Mouse (Mus musculus) adrenal gland, postnatal 10 days (tissue): ENCODE measurements around the gene Igfals. TPM values are rescaled to one million over a fixed set of nuclear protein-coding genes. Genes with fewer than 3 reads are reported as not detected.

ENCODE experiments used
- DNase-seq: peaks from one replicate; pipeline ENCODE4 v3.0.0; 2021; ENCODE audit warnings: mixed read lengths
- total RNA-seq, 2 experiments: library from RNA; stranded (reverse); gene quantifications; 2 replicates each; pipeline ENCODE4 v1.2.3; 2021

Gene Igfals
- total RNA-seq, 2 experiments from 2014 or later = 9.1 to 17.1 TPM

DNA sequence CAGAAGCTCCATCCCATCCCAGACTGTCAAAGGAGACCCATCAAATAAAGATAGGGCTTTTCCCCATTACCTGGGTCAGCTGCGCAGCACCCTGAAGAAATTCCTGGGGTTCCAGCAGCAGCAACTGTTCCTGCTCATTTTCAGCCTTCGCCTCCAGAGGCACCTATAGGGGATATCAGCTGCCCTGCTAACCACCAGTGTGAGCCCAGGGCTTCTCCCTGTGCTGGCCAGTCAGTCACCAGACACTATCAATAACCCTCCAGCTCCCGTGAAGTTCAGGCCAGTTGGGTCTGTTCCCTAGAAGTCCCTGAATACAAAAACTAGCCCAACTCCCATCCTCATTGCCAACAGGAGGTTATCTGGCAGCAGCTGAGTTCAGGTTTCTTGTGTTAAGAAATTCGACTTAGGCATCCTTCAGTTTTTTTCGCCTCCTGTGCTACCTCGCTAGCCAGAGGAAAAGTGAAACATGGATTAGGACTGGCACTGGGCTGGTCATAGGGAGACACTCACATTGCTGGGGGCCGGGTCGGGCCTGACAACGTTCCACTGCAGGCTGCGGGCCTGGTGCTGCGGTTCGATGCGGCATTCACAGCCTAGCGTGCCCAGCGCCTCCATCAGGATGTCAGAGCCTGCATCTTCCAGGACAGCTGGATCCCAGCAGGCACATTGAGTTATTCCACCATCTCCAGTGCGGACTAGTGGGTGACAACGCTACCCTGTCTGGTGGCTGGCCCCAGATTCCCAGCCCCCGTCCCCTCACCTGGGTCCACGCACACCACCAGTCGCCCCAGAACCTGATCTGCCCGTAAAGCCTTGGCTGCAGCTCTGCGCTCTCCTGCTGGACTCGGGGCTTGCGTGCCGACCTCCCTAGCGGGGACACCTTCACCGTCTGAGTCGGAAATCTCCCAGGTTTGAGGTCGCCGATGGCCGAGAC is 28.5 kb downstream of the Igfals start:
- no peak for DNase-seq

DNA sequence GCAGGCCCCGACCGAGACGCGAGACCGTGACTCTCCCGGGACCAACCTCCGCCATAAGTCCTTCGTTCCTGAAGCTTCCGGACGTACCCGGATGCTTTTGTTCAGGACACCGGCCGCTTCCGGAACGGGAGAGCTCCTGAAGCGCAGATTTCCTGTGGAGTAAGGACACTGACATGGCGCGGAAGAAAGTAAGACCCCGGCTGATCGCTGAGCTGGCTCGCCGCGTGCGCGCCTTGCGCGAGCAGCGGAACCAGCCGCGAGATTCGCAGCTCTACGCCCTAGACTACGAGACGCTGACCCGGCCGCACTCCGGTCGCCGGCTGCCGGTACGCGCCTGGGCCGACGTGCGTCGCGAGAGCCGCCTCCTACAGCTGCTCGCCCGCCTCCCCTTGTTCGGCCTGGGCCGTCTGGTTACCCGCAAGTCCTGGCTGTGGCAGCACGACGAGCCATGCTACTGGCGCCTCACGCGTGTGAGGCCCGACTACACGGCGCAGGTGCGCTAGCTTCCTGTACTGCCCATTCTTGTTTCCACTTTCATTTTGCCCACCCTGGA is 29.3 kb downstream of the Igfals start, which contains the start of the genes Eme2 and Mrps34:
Gene Eme2, minus strand, starts transcription at position 93 of the 553 bp plus-strand sequence.
Gene Mrps34, plus strand, starts transcription at position 122 of the 553 bp plus-strand sequence.
- peak; percentile 91 for DNase-seq

DNA sequence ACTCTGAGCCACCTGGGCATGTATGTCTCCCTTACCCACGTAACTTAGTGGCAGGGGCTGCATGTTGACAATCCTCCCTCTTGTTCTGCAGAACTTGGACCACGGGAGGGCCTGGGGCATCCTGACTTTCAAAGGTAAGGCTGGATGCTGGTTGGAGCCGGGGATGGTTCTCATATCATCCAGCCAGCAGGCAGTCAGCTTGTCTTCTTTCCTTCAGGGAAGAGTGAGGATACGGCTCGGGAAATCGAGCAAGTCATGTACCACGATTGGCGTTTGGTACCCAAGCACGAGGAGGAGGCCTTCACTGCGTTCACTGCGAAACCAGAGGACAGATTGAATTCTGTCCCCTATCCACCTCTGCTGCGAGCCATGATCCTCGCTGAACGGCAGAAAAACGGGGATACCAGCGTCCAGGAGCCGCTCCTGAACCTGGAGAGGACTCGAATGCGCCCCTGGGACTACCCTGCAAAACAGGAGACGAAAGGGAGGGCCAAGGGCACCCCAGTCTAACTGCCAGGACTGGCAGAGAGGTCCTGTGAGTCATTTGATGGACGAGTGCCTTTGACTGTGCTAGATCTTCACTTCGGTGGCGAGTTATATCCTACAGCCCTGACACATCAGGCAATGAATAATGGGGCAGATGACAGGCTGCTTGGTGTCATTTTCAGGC is 29.9 kb downstream of the Igfals start:
- DNase-seq = peak; percentile 73

DNA sequence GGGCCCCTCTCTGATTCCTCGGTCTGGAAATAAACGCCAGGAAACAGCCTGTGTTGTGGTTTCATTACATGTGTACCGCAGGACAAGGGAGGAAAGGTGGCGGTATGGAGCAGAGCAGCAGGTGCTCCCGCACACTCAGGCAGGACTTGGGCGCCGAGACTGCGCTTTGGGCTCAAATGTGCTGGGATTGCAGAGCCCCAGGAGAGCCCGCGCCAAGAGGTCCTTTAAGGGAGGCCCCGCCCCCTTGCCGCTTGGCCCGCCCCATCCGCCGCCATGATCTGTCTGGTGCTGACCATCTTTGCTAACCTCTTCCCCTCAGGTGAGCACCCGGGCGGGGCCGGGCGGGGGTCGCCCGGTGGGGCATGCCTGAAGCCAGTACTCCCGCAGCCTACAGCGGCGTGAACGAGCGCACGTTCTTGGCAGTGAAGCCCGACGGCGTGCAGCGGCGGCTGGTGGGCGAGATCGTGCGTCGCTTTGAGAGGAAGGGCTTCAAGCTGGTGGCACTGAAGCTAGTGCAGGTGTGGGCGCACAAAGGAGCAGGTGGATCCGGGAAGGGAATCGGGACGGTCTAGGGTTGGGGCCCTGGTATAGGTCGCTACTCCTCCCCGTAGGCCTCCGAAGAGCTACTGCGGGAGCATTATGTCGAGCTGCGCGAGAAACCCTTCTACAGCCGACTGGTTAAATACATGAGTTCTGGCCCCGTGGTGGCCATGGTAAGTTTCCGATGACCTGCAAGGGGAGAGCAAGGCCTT is 30.6 kb downstream of the Igfals start, which contains the start of gene Nme3:
Gene Nme3, plus strand, starts transcription at position 260 of the 752 bp plus-strand sequence.
- DNase-seq = peak; percentile 92

DNA sequence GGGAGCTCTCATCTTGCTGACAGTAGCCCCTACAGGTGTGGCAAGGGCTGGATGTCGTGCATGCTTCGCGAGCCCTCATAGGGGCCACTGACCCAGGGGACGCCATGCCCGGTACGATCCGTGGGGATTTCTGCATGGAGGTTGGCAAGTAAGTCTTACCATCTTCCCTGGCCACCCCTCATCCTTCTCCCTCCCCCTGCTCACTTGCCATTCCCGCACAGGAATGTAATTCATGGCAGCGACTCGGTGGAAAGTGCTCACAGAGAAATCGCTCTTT is 31.1 kb downstream of the Igfals start:
- no peak for DNase-seq

DNA sequence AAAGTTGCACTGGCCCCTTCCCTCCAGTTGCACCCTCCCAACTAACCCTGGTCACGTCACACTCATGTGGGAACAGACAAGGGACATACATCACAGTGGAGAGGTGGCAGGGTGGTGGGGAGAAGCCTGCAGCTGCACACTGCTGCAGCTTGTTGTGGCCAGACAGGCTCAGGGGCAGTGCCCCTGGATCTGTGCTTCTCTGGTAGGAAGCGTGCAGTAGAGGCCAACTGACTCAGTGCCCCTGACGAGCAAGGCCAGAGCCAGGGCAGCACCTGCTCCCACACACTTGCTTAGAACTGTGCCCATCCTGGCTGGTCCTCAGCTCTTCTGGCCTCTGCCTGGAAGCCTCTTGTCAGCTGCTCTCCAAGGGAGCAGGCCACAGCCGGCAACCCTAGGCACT is 31.8 kb downstream of the Igfals start:
- DNase-seq = peak; percentile 59

DNA sequence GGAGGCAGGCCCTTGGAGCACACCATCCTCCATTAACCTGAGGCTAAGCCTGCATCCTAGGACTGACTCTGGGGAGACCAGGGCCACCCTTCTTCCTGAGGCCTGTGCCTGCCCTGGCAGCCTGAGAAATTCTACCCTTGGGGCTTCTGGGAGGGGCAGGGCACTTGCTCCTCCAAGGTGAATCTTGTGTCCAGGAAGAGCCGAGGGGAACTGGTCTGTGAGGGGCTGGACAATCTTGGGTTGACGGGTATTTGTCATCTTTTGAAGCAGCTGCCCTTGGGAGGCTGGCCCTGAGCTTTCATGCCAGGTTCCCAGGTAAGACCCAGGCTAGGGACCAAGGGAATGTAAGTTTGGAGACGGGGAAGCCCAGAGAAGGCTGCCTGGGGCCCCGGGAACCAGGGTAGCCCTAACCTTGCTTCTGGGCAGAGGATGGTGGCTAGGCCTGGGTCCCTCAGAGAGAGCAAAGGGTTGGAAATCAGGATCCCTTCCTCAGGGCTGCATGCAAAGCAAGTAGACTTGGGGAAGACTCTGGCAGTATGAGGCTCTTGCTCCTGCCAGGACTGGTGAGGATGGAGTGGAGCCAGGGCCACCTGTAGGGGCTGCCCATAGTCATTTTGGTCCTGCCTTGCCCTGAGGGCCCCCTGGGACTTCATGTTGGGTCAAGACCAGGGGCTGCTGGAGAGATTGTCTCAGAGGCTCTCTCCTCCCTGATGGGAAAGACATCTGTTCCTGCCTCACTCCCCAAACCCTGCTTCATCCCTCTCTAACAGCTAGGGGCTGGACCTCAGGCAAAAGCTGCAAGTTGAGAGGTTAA is 32.5 kb downstream of the Igfals start:
- DNase-seq = no peak

DNA sequence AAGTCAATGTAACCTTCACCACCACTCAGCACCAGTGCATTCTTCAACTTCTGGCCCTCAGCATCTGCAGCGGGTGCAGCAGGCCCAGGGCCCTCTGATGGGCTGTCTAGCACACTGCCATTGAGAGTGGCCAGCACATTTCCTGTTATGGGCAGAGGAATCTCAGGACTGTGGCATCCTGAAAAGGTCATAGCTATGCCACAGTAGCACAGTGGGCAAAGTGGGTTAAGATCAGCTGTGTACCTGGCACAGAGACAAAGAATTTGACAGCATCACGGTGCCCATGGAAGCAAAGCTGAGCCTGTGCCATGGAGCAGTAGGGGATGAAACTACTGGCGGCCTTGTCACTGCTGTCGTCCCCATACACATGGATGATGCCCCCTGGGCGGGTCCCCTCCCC is 33.4 kb downstream of the Igfals start:
- DNase-seq = no peak

DNA sequence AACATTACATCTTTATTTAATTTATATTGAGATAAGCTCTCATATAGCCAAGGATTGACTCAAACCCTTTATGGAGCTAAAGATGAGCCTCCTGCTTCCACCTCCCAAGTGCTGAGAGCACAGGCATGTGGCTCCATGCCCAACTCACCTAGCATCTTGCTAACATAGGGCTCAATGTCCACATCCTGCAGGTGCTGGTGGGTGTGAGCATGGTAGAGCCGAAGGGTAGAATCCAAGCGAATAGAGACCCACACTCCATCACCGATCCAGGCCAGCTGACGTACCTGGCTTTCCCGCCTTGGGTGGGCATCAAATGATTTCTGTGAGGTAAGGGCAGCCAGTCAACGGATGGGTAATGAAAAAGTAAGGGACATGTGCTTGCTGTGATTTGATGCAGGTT is 34.2 kb downstream of the Igfals start:
- DNase-seq = no peak

DNA sequence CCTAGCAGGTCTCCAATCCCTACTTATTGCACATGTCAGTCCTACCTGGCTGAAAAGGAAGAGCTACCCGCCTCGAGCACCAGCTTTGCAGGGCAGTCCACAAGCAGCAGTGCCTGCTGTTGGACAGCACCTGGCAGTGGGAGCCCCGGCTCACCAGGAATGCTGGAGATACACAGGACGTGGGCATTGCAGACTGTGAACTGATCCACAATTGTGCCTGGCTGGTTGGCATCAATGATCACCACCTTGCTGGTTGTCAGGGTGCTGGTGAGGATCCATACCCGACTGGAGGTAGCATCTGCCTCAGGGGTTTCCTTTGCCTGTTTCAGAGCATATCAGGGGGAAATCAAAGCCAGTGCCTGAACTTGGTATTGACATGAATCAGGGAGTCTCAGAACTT is 36.3 kb downstream of the Igfals start:
- no peak for DNase-seq

DNA sequence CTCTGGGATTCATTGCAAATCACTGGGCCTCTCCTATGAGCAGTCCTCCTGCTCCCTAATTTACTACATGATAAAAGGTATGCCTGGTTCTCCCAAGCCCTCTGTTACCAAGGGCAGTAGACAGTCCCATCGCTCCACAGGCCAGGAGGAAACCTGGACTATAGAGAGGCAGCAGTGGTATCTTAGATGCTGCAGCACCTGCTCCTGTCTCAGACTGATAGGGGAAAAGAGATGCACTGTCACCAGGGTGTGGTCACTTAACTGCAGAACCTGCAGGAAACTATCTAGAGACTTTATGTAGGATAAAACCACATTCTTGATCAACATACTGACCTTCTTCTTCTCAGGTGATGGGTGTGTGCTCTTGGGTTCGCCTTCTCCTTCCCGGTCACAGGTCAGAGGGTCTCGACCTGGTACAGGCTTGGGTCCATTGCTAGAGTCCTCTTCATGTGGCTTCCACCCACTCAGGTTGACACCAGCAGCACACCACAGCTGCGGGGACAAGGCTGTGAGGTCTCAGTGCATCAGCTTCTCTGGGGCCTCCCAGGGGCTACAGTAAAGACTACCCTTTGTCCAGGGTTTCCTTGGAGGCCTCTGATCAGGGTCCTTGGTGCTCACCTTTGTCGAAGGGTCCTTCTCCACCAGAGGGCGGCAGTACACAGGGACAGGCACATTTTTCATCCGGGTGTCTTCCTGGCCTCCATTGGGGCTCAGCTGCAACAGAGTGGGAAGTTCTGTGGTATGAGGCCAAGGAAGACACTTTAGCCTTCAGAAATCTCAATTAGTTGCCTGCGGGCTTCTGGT is 37.1 kb downstream of the Igfals start:
- DNase-seq = peak; percentile 68

DNA sequence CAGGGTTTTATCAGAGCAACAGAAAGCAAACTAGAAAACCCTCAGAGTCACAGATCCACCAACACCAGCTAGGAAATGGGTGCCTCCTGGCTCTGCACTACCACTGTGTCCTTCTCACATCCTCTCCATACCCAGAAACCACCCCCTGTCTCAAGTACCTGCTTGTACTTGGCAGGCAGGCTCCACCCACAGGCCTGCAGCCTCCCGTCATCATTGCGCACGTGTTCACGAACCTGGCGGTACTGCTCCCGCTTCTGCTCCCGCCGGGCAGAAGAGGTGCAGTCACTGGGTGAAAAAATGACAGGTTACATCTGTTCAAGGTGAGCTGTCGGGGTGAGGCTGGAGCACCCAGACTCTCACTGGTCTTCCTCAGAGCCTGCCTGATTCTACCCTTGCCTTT is 38.0 kb downstream of the Igfals start:
- DNase-seq = no peak

DNA sequence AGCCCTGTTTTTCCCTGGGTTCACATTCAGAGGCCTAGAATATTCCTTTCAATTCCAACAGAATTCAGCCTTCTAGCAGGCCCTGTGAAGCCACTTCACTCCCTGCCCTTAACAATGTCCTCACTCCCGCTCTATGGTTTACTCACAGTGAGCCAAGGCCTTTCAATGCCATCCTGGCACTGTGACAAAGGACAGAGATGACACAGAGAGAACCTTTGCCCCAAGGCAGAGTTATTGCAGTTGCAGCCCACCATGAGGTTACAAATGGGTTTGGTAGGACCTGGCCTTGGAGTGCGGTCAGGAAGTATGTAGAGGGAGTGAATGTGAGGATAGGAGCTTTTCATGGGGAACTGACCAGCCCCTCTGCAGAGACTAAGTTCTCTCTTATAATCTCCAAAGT is 41.8 kb downstream of the Igfals start:
- DNase-seq = peak; percentile 76

DNA sequence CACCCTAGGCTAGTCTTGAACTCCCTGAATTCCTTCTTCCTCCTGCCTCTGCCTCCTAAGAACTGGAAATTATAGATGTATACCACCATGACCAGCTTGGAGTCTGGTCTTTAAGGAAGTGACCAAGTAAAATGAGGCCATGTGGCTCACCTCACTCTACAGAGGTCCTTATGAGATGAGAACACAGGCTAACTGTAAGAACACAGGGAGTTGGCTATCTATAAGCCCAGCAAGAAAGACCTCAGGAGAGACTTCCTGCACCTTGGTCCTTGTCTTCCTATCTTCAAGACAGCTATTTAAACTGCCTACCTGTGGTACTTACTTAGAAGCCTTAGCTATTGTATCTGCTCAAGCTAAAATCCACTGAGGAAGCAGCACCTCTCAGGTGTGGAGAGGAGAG is 48.2 kb downstream of the Igfals start:
- no peak for DNase-seq

DNA sequence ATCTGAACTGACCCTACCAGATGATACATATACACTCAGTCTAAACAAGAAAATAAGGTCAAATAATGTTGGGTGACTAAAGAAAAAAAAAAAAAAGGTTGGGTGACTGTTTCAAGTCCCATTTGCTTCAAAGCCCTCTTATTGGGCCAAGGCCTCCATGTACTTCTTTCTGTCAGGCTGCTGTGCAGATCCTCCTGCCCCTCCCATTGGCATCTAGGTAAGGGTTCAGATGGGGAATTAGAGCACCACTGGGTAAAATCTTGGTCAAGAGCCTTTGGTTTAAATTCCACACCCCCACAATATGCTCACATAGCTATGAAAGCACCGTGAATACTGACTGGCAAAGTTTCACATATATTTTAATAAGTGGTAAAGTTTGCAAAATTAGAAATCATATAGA is 57.4 kb downstream of the Igfals start:
- no peak for DNase-seq

DNA sequence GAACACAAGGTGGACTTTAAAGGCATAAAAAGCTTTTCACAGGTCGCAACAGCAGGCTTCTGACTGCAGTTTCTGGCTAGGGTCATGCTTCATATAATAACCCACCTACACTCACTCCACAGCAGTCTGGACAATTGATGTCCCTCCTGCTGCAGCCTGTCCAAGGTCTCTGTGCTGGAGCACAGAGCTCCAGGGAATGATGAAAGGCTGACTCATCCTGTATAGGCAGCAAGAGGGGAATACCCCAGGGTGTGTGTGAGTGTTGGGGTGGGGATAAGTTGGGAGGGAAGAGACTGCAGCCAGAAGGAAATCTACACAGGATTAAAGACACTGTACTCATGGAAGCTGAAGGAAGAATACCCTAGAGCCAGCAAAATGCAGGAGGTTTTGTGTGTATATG is 63.7 kb downstream of the Igfals start:
- DNase-seq = peak; percentile 55
